ENCODE assay signal across 29 mouse cellular contexts in genomic region chr6:37347606-37348005, GRCm38 (mm10). TPM values are rescaled to one million over a fixed set of nuclear protein-coding genes. Genes with fewer than 3 reads are reported as not detected.
A peak's percentile ranks its signal among the peaks of the same experiment; 100 is the strongest.
DNase-seq lines count a peak whose midpoint lies in the region; ATAC-seq lines count a peak whose summit lies in the region.
"Had no signal": no experiment of that assay in that cellular context is flagged by ENCODE, and none has a peak within 500 bp of the region (broad histone marks: within the 10 kb centered on the region; RNA-seq: fewer than 3 reads in every experiment).

No protein-coding gene starts in this region.

- DNase-seq in heart, adult 11 months = peak; percentile 89
- no peak for DNase-seq in heart, postnatal 10 days
- DNase-seq in fat pad, adult 2 months (ENCODE audit: extremely low read depth, low read depth, low spot score) = peak; percentile 52
- DNase-seq in T-cell, adult 2 months (ENCODE audit: low spot score) = no peak
- DNase-seq: adrenal gland, postnatal 10 days; cerebellum, adult 11-12 months; cerebellum, adult 8-10 months; cerebellum, postnatal 10 days; cerebellum, postnatal 36 days; embryo, embryonic 11 days; heart, adult 2 months; kidney, adult 11 months had no signal

- no peaks in the 10 kb centered on the region for H3K27me3 ChIP-seq in liver, embryonic 16.5 days (ENCODE audit: control insufficient read depth, insufficient read depth, low read depth, low read length)
- no peaks in the 10 kb centered on the region for H3K27me3 ChIP-seq in liver, embryonic 12.5 days (replicated peaks)
- H3K27me3 ChIP-seq in intestine, embryonic 15.5 days (replicated peaks) = no peaks in the 10 kb centered on the region
- H3K27me3 ChIP-seq: embryonic facial prominence, embryonic 13.5 days; forebrain, embryonic 13.5 days; heart, embryonic 13.5 days; hindbrain, embryonic 12.5 days; hindbrain, embryonic 15.5 days had no signal

- 0 out of 2 replicates have a peak, but pooled peaks have one; percentile 27 for ATAC-seq in liver, embryonic 16.5 days (ENCODE audit: low read depth)
- ATAC-seq in liver, embryonic 12.5 days = no peak
- no peak for ATAC-seq in intestine, embryonic 15.5 days
- ATAC-seq: activated CD4-positive, CD25-positive, alpha-beta regulatory T cell, adult 4 months; CD4-positive, CD25-positive, alpha-beta regulatory T cell, adult 4 months; forebrain, embryonic 13.5 days; forebrain, embryonic 16.5 days had no signal

- H3K9me3 ChIP-seq in liver, embryonic 16.5 days (replicated peaks; ENCODE audit: control insufficient read depth, low read length) = no peaks in the 10 kb centered on the region
- H3K9me3 ChIP-seq in liver, embryonic 12.5 days (replicated peaks) = no peaks in the 10 kb centered on the region
- H3K9me3 ChIP-seq in intestine, embryonic 15.5 days = no peaks in the 10 kb centered on the region
- H3K9me3 ChIP-seq: embryonic facial prominence, embryonic 10.5 days; embryonic facial prominence, embryonic 13.5 days; forebrain, embryonic 10.5 days; forebrain, embryonic 13.5 days; heart, embryonic 10.5 days; heart, embryonic 13.5 days; hindbrain, embryonic 12.5 days; hindbrain, embryonic 15.5 days had no signal

- no peak overlapping the region for H3K27ac ChIP-seq in liver, embryonic 16.5 days (ENCODE audit: low read length)
- H3K27ac ChIP-seq in liver, embryonic 12.5 days = no peak overlapping the region
- no peak overlapping the region for H3K27ac ChIP-seq in intestine, embryonic 15.5 days
- H3K27ac ChIP-seq: embryonic facial prominence, embryonic 10.5 days; embryonic facial prominence, embryonic 13.5 days; forebrain, embryonic 10.5 days; forebrain, embryonic 13.5 days; heart, adult 2 months; heart, embryonic 10.5 days; heart, embryonic 13.5 days; hindbrain, embryonic 12.5 days; hindbrain, embryonic 15.5 days had no signal

- H3K9ac ChIP-seq in liver, embryonic 16.5 days (ENCODE audit: low read depth, low read length) = no peak overlapping the region
- H3K9ac ChIP-seq in liver, embryonic 12.5 days = no peak overlapping the region
- H3K9ac ChIP-seq in intestine, embryonic 15.5 days = no peak overlapping the region
- H3K9ac ChIP-seq: embryonic facial prominence, embryonic 13.5 days; forebrain, embryonic 13.5 days; heart, embryonic 13.5 days; hindbrain, embryonic 12.5 days; hindbrain, embryonic 15.5 days had no signal

- H3K4me3 ChIP-seq in liver, embryonic 16.5 days (ENCODE audit: low read depth, low read length) = no peak overlapping the region
- H3K4me3 ChIP-seq in liver, embryonic 12.5 days = no peak overlapping the region
- H3K4me3 ChIP-seq in intestine, embryonic 15.5 days (replicated peaks) = no peak overlapping the region
- H3K4me3 ChIP-seq: embryonic facial prominence, embryonic 10.5 days; embryonic facial prominence, embryonic 13.5 days; erythroblast, embryonic 14.5 days; forebrain, embryonic 10.5 days; forebrain, embryonic 13.5 days; heart, adult 2 months; heart, embryonic 10.5 days; heart, embryonic 13.5 days; hindbrain, embryonic 12.5 days; hindbrain, embryonic 15.5 days had no signal

- intact Hi-C loops in heart, postnatal 10 days (cut with DNase I) = no loop called here

- 56% methylated on average over 5 of the region's 5 CpGs for WGBS in liver, embryonic 16.5 days (ENCODE audit: insufficient replicate concordance)
- 67% methylated on average over 5 of the region's 5 CpGs for WGBS in liver, embryonic 12.5 days (ENCODE audit: insufficient replicate concordance)
- 75% methylated on average over 5 of the region's 5 CpGs for WGBS in intestine, embryonic 15.5 days

- H3K4me2 ChIP-seq in liver, embryonic 16.5 days (ENCODE audit: low read depth, low read length) = no peak overlapping the region
- no peak overlapping the region for H3K4me2 ChIP-seq in liver, embryonic 12.5 days
- H3K4me2 ChIP-seq in intestine, embryonic 15.5 days (replicated peaks) = no peak overlapping the region
- H3K4me2 ChIP-seq: embryonic facial prominence, embryonic 13.5 days; forebrain, embryonic 13.5 days; heart, embryonic 13.5 days; hindbrain, embryonic 12.5 days; hindbrain, embryonic 15.5 days had no signal

- H3K36me3 ChIP-seq in liver, embryonic 16.5 days (ENCODE audit: control insufficient read depth, insufficient read depth) = no peaks in the 10 kb centered on the region
- peaks cover 8% of the 10 kb centered on the region for H3K36me3 ChIP-seq in liver, embryonic 12.5 days
- H3K36me3 ChIP-seq in intestine, embryonic 15.5 days = 0 out of 2 replicates have a peak, but pooled peaks cover 7% of the 10 kb centered on the region
- H3K36me3 ChIP-seq: hindbrain, embryonic 12.5 days; hindbrain, embryonic 15.5 days had no signal

- no peaks in the 10 kb centered on the region for H3K4me1 ChIP-seq in liver, embryonic 16.5 days (ENCODE audit: control insufficient read depth, low read depth, low read length)
- no peaks in the 10 kb centered on the region for H3K4me1 ChIP-seq in liver, embryonic 12.5 days
- H3K4me1 ChIP-seq in intestine, embryonic 15.5 days (replicated peaks) = no peaks in the 10 kb centered on the region
- H3K4me1 ChIP-seq: forebrain, embryonic 13.5 days; hindbrain, embryonic 12.5 days; hindbrain, embryonic 15.5 days had no signal

RNA-seq across cellular contexts. Expression of gene Dgki, which starts 47.6 kb away (rescaled TPM):
- under 1 TPM; 0.45 to 0.65 TPM for total RNA-seq in heart, postnatal 10 days (2021)
- polyA plus RNA-seq in liver, embryonic 16.5 days (2015; fragmentation: Nextera tagmentation; extraction: Ambion mirVana) = 0.20 and 0.27 TPM in 2 replicates
- 0.06 and 0.16 TPM in 2 replicates for polyA plus RNA-seq in liver, embryonic 12.5 days (2016; fragmentation: Nextera tagmentation; extraction: Ambion mirVana)
- 0.64 and 0.67 TPM in 2 replicates for polyA plus RNA-seq in intestine, embryonic 15.5 days (2015; fragmentation: Nextera tagmentation; extraction: Ambion mirVana)
- total RNA-seq: MEL had no signal
- polyA plus RNA-seq: C2C12; erythroblast, embryonic 14.5 days had no signal

Comparison
In these comparisons a context has a peak if more than half of its experiments do, and no peak if none do; other contexts are left out.
1. DNase-seq: peak in heart, adult 11 months (single experiment) and fat pad, adult 2 months (single experiment); none in heart, postnatal 10 days (0 of 2) and T-cell, adult 2 months (single experiment).